Mouse (Mus musculus): ENCODE results near the gene Plekha8. TPM values are rescaled to one million over a fixed set of nuclear protein-coding genes. Genes with fewer than 3 reads are reported as not detected.

Plekha8 gene
- polyA plus RNA-seq, 1 experiment from 2014 or later, result 16.8 TPM

GRCm38 (mm10) chr6:54684085-54684484 lies 89.2 kb downstream of the Plekha8 start:
- no peak for DNase-seq (ENCODE audit: low spot score)
- no peak overlapping the region for H3K9ac ChIP-seq (ENCODE audit: low read depth, low read length)
- H3K9me3 ChIP-seq (ENCODE audit: control insufficient read depth, low read length), result no peaks in the 10 kb centered on the region
- WGBS, result 81% methylated on average over 4 of the region's 4 CpGs
- no peaks in the 10 kb centered on the region for H3K36me3 ChIP-seq (ENCODE audit: control insufficient read depth, insufficient read depth, low read length)
- no peak overlapping the region for H3K27ac ChIP-seq (ENCODE audit: low read depth, low read length)
- no peak overlapping the region for H3K4me3 ChIP-seq (ENCODE audit: low read depth, low read length)
- ATAC-seq (ENCODE audit: low FRiP score), result no peak
- no peaks in the 10 kb centered on the region for H3K4me1 ChIP-seq (replicated peaks; ENCODE audit: control insufficient read depth, insufficient read depth, low read length)
- H3K4me2 ChIP-seq (replicated peaks; ENCODE audit: low read depth, low read length), result no peak overlapping the region
- peaks cover 2% of the 10 kb centered on the region; the same call in 1 of the 2 replicates for H3K27me3 ChIP-seq (ENCODE audit: control insufficient read depth, insufficient read depth, low read length)

DNA sequence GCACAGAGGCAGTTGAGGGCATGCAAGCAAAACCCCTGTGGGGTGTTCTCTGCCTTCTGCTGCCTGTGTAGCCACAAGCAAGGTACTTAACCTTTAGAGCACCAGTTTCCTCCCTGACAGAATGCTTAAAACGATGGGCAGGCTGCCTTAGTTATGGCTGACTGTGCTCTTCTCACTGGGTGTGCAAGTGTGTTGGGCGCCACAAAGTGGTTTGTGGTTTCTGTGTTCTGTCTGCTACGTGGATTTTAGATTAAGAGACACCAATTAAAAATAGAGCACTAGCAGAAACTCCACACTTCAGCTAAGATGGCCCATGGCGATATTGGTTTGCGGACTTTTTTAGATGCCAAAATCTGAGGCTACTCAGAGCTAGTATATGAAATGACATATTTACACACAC lies 90.2 kb downstream of the Plekha8 start:
- no peak overlapping the region for H3K9ac ChIP-seq (ENCODE audit: low read depth, low read length)
- no peaks in the 10 kb centered on the region for H3K4me1 ChIP-seq (replicated peaks; ENCODE audit: control insufficient read depth, insufficient read depth, low read length)
- H3K9me3 ChIP-seq (ENCODE audit: control insufficient read depth, low read length), result no peaks in the 10 kb centered on the region
- peaks cover 2% of the 10 kb centered on the region; the same call in 1 of the 2 replicates for H3K27me3 ChIP-seq (ENCODE audit: control insufficient read depth, insufficient read depth, low read length)
- H3K4me3 ChIP-seq (ENCODE audit: low read depth, low read length), result no peak overlapping the region
- no peaks in the 10 kb centered on the region for H3K36me3 ChIP-seq (ENCODE audit: control insufficient read depth, insufficient read depth, low read length)
- H3K27ac ChIP-seq (ENCODE audit: low read depth, low read length), result no peak overlapping the region
- WGBS, result 90% methylated on average over 5 of the region's 5 CpGs
- ATAC-seq (ENCODE audit: low FRiP score), result no peak
- no peak for DNase-seq (ENCODE audit: low spot score)
- H3K4me2 ChIP-seq (replicated peaks; ENCODE audit: low read depth, low read length), result no peak overlapping the region

DNA sequence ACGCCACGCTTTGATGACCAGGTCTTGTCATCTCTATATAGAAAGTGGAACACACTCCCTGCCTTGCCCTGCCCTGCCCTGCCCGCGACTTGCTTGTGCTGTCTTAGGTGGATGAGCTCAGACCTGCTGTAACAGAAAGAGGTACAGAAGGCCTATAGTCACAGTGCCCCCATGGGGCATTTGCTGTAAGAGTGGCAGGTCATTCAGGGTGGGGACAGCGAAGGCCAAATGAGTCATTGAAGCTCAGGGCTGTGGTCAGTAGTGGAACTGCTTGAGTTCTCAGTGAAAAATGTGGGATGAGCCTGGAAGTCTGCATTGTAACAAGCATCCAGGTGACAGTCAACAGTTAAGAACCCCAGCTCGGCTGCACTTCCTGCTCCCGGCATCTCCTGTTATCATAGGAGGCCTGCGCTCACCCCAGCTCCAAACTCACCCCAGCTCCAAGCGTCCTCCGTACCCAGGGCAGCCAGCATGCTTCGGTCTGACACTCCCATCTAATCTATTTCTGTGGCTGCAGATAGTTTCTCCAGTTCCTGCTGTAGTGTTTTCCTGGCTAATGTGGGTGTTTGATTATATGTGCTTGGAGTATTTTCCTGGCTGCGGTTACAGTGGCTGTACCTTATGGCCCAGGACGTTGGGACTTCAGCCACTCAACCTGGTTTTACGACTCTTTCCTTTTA lies 90.9 kb downstream of the Plekha8 start:
- no peak overlapping the region for H3K4me2 ChIP-seq (replicated peaks; ENCODE audit: low read depth, low read length)
- no peak for ATAC-seq (ENCODE audit: low FRiP score)
- 80% methylated on average over 14 of the region's 14 CpGs for WGBS

GRCm38 (mm10) chr6:54686946-54687737 lies 92.2 kb downstream of the Plekha8 start:
- Histone ChIP-seq H3K36me3 (ENCODE audit: control insufficient read depth, insufficient read depth, low read length) (no peaks in the 10 kb centered on the region), H3K9me3 (ENCODE audit: control insufficient read depth, low read length) (no peaks in the 10 kb centered on the region), H3K4me3 (ENCODE audit: low read depth, low read length) (no peak overlapping the region), H3K4me1 (replicated peaks; ENCODE audit: control insufficient read depth, insufficient read depth, low read length) (no peaks in the 10 kb centered on the region), H3K27me3 (ENCODE audit: control insufficient read depth, insufficient read depth, low read length) (peaks cover 2% of the 10 kb centered on the region; the same call in 1 of the 2 replicates), H3K27ac (ENCODE audit: low read depth, low read length) (no peak overlapping the region), H3K9ac (ENCODE audit: low read depth, low read length) (no peak overlapping the region), H3K4me2 (replicated peaks; ENCODE audit: low read depth, low read length) (no peak overlapping the region)
- WGBS, result 89% methylated on average over 21 of the region's 21 CpGs
- no peak for DNase-seq (ENCODE audit: low spot score)
- ATAC-seq (ENCODE audit: low FRiP score), result no peak

More for the DNA sequence above, 90.9 kb downstream of the Plekha8 start:
- no peak for DNase-seq (ENCODE audit: low spot score)
- H3K9me3 ChIP-seq (ENCODE audit: control insufficient read depth, low read length), result no peaks in the 10 kb centered on the region
- H3K9ac ChIP-seq (ENCODE audit: low read depth, low read length), result no peak overlapping the region
- no peak overlapping the region for H3K4me3 ChIP-seq (ENCODE audit: low read depth, low read length)
- H3K27me3 ChIP-seq (ENCODE audit: control insufficient read depth, insufficient read depth, low read length), result peaks cover 2% of the 10 kb centered on the region; the same call in 1 of the 2 replicates
- H3K27ac ChIP-seq (ENCODE audit: low read depth, low read length), result no peak overlapping the region
- H3K36me3 ChIP-seq (ENCODE audit: control insufficient read depth, insufficient read depth, low read length), result no peaks in the 10 kb centered on the region
- no peaks in the 10 kb centered on the region for H3K4me1 ChIP-seq (replicated peaks; ENCODE audit: control insufficient read depth, insufficient read depth, low read length)

DNA sequence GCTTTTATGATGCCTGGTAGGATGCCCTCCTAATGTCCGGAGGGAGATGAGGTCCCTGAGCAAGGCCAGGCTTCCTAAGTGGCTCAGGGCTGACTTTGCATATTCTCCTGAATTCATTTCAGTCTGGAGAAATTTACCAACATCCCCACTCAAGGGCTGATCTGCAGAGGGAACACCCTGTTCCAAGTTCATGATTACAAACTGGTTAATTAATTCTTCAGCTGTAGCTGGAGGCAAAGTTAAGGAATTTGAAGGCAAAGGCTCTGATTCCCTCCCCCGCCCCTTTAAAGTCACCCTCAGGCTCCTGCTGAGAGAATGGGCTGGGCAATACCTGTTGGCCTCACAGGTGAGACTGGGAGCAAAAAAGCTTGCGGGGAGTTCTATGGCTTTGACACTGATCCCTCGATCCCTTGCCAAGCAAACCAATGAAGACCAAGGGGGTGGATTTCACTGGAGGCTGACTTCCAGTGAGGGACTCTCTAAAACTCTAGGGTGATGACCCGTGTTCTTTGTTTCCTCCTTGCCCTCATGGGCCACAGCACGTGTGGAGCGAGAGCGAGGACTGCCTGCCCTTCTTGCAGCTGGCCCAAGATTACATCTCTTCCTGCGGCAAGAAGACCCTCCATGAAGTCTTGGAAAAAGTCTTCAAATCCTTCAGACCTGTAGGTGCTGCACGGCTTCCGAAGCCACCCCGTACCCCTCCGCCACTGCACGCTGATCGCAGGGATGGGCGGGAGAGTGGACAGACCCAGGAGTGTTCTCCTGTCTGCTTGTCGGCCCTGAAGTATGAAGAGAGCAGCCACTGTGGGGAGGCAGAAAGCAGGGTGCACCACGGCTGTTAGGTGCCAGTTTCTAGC lies 93.8 kb downstream of the Plekha8 start:
- Histone ChIP-seq H3K36me3 (ENCODE audit: control insufficient read depth, insufficient read depth, low read length) (no peaks in the 10 kb centered on the region), H3K4me1 (replicated peaks; ENCODE audit: control insufficient read depth, insufficient read depth, low read length) (no peaks in the 10 kb centered on the region), H3K4me3 (ENCODE audit: low read depth, low read length) (no peak overlapping the region), H3K27ac (ENCODE audit: low read depth, low read length) (no peak overlapping the region), H3K4me2 (replicated peaks; ENCODE audit: low read depth, low read length) (no peak overlapping the region), H3K9me3 (ENCODE audit: control insufficient read depth, low read length) (no peaks in the 10 kb centered on the region), H3K27me3 (ENCODE audit: control insufficient read depth, insufficient read depth, low read length) (no peaks in the 10 kb centered on the region), H3K9ac (ENCODE audit: low read depth, low read length) (no peak overlapping the region)
- no peak for ATAC-seq (ENCODE audit: low FRiP score)
- 82% methylated on average over 18 of the region's 18 CpGs for WGBS
- no peak for DNase-seq (ENCODE audit: low spot score)

GRCm38 (mm10) chr6:54689686-54690085 lies 94.8 kb downstream of the Plekha8 start:
- no peak overlapping the region for H3K27ac ChIP-seq (ENCODE audit: low read depth, low read length)
- H3K4me3 ChIP-seq (ENCODE audit: low read depth, low read length), result no peak overlapping the region
- no peaks in the 10 kb centered on the region for H3K9me3 ChIP-seq (ENCODE audit: control insufficient read depth, low read length)
- 88% methylated on average over 7 of the region's 7 CpGs for WGBS
- H3K9ac ChIP-seq (ENCODE audit: low read depth, low read length), result no peak overlapping the region
- DNase-seq (ENCODE audit: low spot score), result no peak
- no peak overlapping the region for H3K4me2 ChIP-seq (replicated peaks; ENCODE audit: low read depth, low read length)
- H3K4me1 ChIP-seq (replicated peaks; ENCODE audit: control insufficient read depth, insufficient read depth, low read length), result no peaks in the 10 kb centered on the region
- H3K27me3 ChIP-seq (ENCODE audit: control insufficient read depth, insufficient read depth, low read length), result no peaks in the 10 kb centered on the region
- no peaks in the 10 kb centered on the region for H3K36me3 ChIP-seq (ENCODE audit: control insufficient read depth, insufficient read depth, low read length)
- ATAC-seq (ENCODE audit: low FRiP score), result no peak

GRCm38 (mm10) chr6:54690838-54691237 lies 95.9 kb downstream of the Plekha8 start:
- Histone ChIP-seq H3K4me2 (replicated peaks; ENCODE audit: low read depth, low read length) (no peak overlapping the region), H3K27ac (ENCODE audit: low read depth, low read length) (no peak overlapping the region), H3K4me3 (ENCODE audit: low read depth, low read length) (no peak overlapping the region), H3K36me3 (ENCODE audit: control insufficient read depth, insufficient read depth, low read length) (no peaks in the 10 kb centered on the region), H3K9ac (ENCODE audit: low read depth, low read length) (no peak overlapping the region), H3K27me3 (ENCODE audit: control insufficient read depth, insufficient read depth, low read length) (no peaks in the 10 kb centered on the region), H3K9me3 (ENCODE audit: control insufficient read depth, low read length) (no peaks in the 10 kb centered on the region), H3K4me1 (replicated peaks; ENCODE audit: control insufficient read depth, insufficient read depth, low read length) (no peaks in the 10 kb centered on the region)
- DNase-seq (ENCODE audit: low spot score), result no peak
- 82% methylated on average over 13 of the region's 13 CpGs for WGBS
- no peak for ATAC-seq (ENCODE audit: low FRiP score)

DNA sequence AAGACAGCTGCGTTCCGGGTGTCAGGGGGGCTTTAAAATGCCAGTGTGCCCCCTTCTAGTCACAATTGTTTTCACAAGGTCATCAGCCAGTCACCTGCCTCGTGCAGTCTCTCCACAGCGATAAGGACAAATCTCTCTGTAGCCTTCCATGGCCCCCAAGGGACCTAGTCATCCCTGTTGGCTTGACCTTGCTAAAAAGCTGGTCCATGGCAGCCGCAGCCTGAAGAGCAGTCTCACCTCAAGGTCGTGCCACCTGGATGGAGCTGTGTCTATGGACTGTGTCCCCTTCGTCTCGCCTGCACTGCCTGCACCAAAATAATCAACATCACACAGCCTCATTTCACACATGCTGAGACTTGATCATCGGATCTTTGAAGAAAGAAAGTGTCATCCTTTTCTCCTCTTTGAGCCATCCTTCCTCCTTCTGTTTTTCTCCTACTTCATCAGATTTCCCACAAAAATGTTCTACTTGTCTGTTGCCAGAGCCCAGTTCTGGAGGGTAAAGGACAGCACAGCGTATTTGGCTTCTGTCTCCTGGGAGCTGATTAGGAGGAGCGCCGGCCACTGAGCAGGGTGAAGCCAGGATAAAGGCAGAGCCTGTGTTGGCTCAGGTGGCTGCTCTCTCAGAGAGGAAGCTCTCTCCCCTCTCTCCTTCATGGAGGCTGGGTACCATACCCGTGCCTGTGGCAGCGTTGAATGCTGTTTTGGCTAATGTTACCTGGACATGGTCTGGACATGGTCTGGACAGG lies 96.6 kb downstream of the Plekha8 start:
- Histone ChIP-seq H3K9me3 (ENCODE audit: control insufficient read depth, low read length) (no peaks in the 10 kb centered on the region), H3K4me2 (replicated peaks; ENCODE audit: low read depth, low read length) (no peak overlapping the region), H3K4me3 (ENCODE audit: low read depth, low read length) (no peak overlapping the region), H3K4me1 (replicated peaks; ENCODE audit: control insufficient read depth, insufficient read depth, low read length) (no peaks in the 10 kb centered on the region), H3K36me3 (ENCODE audit: control insufficient read depth, insufficient read depth, low read length) (no peaks in the 10 kb centered on the region), H3K9ac (ENCODE audit: low read depth, low read length) (no peak overlapping the region; the same call in 1 of the 2 replicates), H3K27me3 (ENCODE audit: control insufficient read depth, insufficient read depth, low read length) (no peaks in the 10 kb centered on the region), H3K27ac (ENCODE audit: low read depth, low read length) (no peak overlapping the region)
- ATAC-seq (ENCODE audit: low FRiP score) (no peak), DNase-seq (ENCODE audit: low spot score) (no peak)
- WGBS, result 79% methylated on average over 14 of the region's 14 CpGs

Measured in hindbrain, embryonic 11.5 days (tissue).